Mouse (Mus musculus) kidney, embryonic 16.5 days (tissue): ENCODE measurements at regions not wholly inside any gene's neighbourhood (a gene's known extent, or its start where the extent isn't known, plus 50 kb on each side); places are given as distances from the start of the nearest gene placed in this dataset.
A peak's percentile ranks its signal among the peaks of the same experiment; 100 is the strongest.

ENCODE experiments used
- ATAC-seq: fragments of 200-750 bp; cut with Nextera tagmentation; 2 replicates; pipeline ENCODE4 v1.8.0; 2017; ENCODE audit warnings: moderate TSS enrichment; ENCODE audit not compliant: low FRiP score, low TSS enrichment
- H3K27ac ChIP-seq: fragments of 300-500 bp; sonication (generic); 2 replicates; pipeline ENCODE4 v1.5.1; 2014; ENCODE audit warnings: low read length
- H3K27me3 ChIP-seq: fragments of 300-500 bp; sonication (generic); 2 replicates; pipeline ENCODE4 v1.6.1; 2014; ENCODE audit warnings: low read length, control low read depth, mixed read lengths; ENCODE audit not compliant: insufficient read depth
- H3K36me3 ChIP-seq: fragments of 300-500 bp; sonication (generic); 2 replicates; pipeline ENCODE4 v1.6.1; 2014; ENCODE audit warnings: low read length, control low read depth, mixed read lengths; ENCODE audit not compliant: insufficient read depth
- H3K4me1 ChIP-seq: fragments of 300-500 bp; sonication (generic); 2 replicates; pipeline ENCODE4 v1.6.1; 2014; ENCODE audit warnings: low read length, control low read depth, mixed read lengths; ENCODE audit not compliant: insufficient read depth
- H3K4me2 ChIP-seq: fragments of 300-500 bp; sonication (generic); replicated peaks from 2 replicates; pipeline ENCODE4 v1.6.1; 2014; ENCODE audit warnings: low read depth, low read length
- H3K4me3 ChIP-seq: fragments of 300-500 bp; sonication (generic); 2 replicates; pipeline ENCODE4 v1.5.1; 2014; ENCODE audit warnings: mild to moderate bottlenecking, low read length
- H3K9ac ChIP-seq: fragments of 300-500 bp; sonication (generic); replicated peaks from 2 replicates; pipeline ENCODE4 v1.6.1; 2014; ENCODE audit warnings: low read length
- H3K9me3 ChIP-seq: fragments of 300-500 bp; sonication (generic); 2 replicates; pipeline ENCODE4 v1.6.1; 2016; ENCODE audit warnings: low read length, control low read depth
- WGBS: fragments of 180-500 bp; shearing (Covaris S2); extraction: QIAGEN DNeasy Blood & Tissue Kit; methylation state at CpG from one replicate; pipeline ENCODE4 v1.1.7; 2014; 5-methylcytosine and 5-hydroxymethylcytosine counted together

DNA sequence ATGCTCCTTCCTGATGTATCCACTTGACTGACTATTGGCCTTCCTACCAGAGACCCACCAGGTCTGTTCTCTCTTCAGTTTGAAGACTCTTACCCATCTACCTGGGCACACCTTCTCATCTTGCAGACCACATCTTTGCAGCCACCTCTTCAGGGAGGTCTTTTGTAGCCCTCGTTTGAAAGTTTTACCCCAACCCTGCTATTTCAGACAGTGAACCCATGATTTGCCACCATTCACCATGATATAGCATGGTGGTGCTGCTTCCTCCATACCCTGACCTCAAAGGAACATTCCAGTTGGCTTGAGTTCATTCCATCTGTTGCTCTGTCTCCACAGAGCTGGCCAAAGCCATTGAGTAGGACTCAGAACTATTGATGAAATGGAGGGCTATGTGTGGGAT lies 605.5 kb downstream of the Zfp706 start:
- Histone ChIP-seq H3K4me1 (peaks cover 19% of the 10 kb centered on the region), H3K36me3 (no peaks in the 10 kb centered on the region), H3K4me2 (no peak overlapping the region), H3K9ac (no peak overlapping the region), H3K9me3 (no peaks in the 10 kb centered on the region), H3K4me3 (no peak overlapping the region), H3K27ac (no peak overlapping the region), H3K27me3 (no peaks in the 10 kb centered on the region)
- ATAC-seq: no peak
- 94% methylated on average over 1 of the region's 1 CpGs for whole genome bisulfite sequencing

DNA sequence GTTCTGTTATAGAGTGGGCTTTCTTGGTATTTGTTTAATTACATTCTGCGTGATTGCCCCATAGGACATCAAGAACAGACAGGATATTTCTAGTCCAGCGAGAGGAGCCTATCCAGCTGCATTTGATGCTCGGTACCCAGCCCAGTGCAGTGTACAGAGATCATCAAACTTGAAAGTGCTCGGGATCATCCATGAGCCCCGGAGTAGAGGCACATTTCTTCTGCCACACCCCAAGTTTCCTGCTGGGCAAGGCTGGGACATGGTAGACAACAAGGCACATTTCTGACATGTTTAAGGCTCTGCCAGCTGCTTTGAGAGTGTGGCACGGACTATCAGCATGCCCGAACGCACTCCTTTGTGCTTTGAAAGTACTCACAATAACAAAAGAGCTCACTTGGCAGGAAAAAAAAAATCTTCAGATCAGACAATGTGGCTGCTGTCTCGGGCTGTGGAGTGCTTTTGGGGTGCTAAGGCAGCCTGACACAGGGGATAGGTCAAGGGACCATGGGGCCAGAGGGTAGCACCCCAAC lies 607.2 kb downstream of the Zfp706 start:
- no peak overlapping the region for H3K4me3 ChIP-seq
- no peaks in the 10 kb centered on the region for H3K27me3 ChIP-seq
- no peak overlapping the region for H3K27ac ChIP-seq
- H3K9ac ChIP-seq: no peak overlapping the region
- no peak for ATAC-seq
- H3K4me2 ChIP-seq: no peak overlapping the region
- peaks cover 19% of the 10 kb centered on the region for H3K4me1 ChIP-seq
- H3K36me3 ChIP-seq: no peaks in the 10 kb centered on the region
- WGBS: 68% methylated on average over 9 of the region's 9 CpGs
- no peaks in the 10 kb centered on the region for H3K9me3 ChIP-seq

DNA sequence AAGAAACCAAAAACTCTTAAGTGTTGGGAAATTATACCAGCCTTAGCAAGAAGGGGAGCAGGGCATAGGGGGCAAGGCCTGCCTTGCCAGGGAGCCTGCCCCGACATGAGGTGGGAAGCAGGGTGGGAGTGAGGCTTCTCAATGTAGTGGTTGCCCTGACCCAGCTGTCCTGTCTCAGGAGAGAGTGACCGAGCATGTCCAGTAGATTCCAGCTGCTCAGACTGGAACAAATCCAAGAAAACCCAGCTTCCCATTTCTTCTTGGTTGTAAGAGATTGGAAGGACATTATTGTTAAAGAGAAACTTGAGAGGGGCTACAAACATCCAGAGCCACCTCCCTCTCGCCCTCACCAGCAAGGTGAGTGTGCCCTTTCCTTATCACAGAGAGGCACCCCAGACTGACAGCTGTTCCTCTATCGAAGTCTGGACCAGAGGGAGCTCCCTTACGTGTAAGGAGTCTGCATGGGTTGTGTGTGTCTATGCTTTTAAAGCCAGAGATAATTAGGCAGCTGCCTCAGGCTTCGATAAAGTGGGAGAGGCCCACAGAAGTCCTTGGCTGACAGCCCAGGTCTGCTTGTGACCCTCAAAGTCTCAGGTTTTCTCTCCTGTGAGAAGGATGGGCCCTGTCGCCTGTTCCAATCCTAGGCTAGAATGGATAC lies 608.1 kb downstream of the Zfp706 start:
- Histone ChIP-seq H3K4me3 (no peak overlapping the region), H3K9ac (no peak overlapping the region), H3K36me3 (no peaks in the 10 kb centered on the region), H3K4me2 (no peak overlapping the region), H3K9me3 (no peaks in the 10 kb centered on the region), H3K27me3 (no peaks in the 10 kb centered on the region), H3K4me1 (peaks cover 19% of the 10 kb centered on the region), H3K27ac (peak overlapping the region; percentile 75)
- WGBS: 20% methylated on average over 7 of the region's 7 CpGs
- ATAC-seq: peak; percentile 79; the same call in 1 of the 2 replicates

DNA sequence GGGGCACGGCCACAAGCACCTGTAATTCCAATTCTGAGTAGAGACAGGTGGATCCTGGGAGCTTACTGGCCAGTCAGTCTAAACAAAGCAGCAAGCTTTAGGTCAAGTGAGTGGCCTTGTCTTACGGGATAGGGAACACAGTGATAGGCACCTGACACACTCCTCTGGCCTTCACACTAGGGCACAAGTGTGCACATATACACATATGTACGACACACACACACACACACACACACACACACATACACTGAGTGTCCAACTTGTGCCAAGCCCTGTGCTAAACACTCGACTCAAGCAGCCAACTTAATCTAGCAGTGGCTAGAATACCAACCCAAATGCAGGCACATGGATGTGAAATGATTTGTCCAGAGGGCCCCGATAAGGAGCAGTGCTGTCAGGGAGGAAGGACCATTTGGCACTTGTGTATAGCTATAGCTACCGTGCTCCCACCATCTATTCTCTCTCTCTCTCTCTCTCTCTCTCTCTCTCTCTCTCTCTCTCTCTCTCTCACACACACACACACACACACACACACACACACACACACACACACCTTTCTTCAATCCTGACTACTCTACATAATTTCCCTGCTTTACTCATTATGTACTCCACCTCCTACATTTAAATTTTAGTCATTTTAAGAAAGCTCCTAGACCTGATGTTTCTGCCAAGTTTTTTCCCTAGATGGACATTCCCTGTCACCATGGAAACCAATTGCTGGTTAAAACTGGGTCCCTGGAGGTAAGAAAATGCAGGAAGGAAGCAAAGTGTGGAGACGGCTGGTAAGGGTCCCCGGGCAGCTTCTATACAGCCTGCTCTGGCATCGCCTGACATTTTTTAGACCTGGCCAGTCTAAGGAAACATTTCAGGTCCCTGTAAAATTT lies 609.2 kb downstream of the Zfp706 start:
- Histone ChIP-seq H3K27me3 (no peaks in the 10 kb centered on the region), H3K36me3 (no peaks in the 10 kb centered on the region), H3K4me1 (peaks cover 19% of the 10 kb centered on the region), H3K9me3 (no peaks in the 10 kb centered on the region), H3K27ac (no peak overlapping the region), H3K4me3 (no peak overlapping the region), H3K9ac (no peak overlapping the region), H3K4me2 (no peak overlapping the region)
- 61% methylated on average over 9 of the region's 9 CpGs for WGBS
- ATAC-seq: no peak

DNA sequence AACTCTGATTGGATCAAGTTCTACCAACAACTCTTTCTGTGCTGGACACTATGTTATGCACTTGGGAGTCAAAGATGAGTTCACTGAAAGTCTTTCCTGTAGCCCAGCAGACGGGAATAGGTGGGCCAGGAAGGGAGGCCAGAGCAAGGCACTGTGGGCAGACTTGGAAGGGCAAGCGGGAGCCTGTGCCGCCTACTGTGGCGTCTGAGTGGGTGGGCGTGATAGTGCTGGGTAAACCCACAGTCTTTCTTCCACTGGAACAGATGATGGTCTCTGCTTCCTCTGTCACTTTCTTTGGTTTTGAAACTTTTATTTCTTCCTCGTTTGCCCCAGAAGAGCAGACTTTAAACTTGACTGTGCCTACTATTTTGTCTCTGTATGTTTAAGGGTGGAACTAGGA lies 610.8 kb downstream of the Zfp706 start:
- Histone ChIP-seq H3K9ac (no peak overlapping the region), H3K27ac (no peak overlapping the region), H3K9me3 (no peaks in the 10 kb centered on the region), H3K4me1 (peaks cover 19% of the 10 kb centered on the region), H3K4me2 (no peak overlapping the region), H3K36me3 (no peaks in the 10 kb centered on the region), H3K4me3 (no peak overlapping the region), H3K27me3 (no peaks in the 10 kb centered on the region)
- 87% methylated on average over 6 of the region's 6 CpGs for WGBS
- no peak for ATAC-seq

DNA sequence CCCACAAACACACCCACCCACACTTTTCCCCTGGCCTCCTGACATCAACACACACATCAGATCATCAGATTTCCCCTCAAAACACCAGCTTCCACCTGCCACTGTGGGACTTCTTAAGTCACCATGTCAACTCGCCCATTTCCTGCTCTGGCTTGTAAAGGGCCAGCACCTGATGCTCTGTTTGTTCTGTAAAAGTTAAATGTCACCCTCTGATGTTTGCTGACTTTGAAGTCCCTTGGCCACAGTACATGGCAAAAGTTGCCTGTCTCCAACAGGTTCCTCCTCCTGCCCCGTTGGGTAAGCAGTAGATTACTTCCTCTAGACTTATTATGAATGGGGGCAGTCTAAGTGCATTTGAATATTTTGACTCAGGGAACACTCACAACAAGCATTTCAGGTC lies 611.3 kb downstream of the Zfp706 start:
- WGBS: 62% methylated on average over 2 of the region's 2 CpGs

DNA sequence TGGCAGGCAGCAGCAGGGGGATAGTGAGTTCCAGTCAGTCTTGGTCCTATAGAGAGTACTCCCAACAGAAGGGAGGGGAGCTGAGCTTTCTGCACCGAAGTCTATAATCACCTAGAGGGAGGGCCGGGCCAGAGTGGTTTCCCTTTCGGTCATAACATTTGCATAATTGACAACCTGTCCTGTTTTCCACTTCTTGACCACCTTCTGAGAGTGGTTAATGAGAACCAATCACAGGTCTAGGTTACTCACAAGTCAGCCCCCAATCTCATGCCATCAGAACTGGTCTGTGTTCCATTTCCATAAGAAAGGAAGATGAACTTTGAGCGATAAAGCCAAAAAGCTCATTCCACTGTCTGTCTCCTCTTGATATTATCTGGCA lies 611.9 kb downstream of the Zfp706 start:
- 41% methylated on average over 4 of the region's 4 CpGs for WGBS
- H3K27me3 ChIP-seq: no peaks in the 10 kb centered on the region
- no peak for ATAC-seq

More for the DNA sequence above, 611.3 kb downstream of the Zfp706 start:
- Histone ChIP-seq H3K9ac (no peak overlapping the region), H3K36me3 (no peaks in the 10 kb centered on the region), H3K27ac (no peak overlapping the region), H3K4me3 (no peak overlapping the region), H3K9me3 (no peaks in the 10 kb centered on the region), H3K4me2 (no peak overlapping the region), H3K4me1 (peaks cover 19% of the 10 kb centered on the region), H3K27me3 (no peaks in the 10 kb centered on the region)
- no peak for ATAC-seq

DNA sequence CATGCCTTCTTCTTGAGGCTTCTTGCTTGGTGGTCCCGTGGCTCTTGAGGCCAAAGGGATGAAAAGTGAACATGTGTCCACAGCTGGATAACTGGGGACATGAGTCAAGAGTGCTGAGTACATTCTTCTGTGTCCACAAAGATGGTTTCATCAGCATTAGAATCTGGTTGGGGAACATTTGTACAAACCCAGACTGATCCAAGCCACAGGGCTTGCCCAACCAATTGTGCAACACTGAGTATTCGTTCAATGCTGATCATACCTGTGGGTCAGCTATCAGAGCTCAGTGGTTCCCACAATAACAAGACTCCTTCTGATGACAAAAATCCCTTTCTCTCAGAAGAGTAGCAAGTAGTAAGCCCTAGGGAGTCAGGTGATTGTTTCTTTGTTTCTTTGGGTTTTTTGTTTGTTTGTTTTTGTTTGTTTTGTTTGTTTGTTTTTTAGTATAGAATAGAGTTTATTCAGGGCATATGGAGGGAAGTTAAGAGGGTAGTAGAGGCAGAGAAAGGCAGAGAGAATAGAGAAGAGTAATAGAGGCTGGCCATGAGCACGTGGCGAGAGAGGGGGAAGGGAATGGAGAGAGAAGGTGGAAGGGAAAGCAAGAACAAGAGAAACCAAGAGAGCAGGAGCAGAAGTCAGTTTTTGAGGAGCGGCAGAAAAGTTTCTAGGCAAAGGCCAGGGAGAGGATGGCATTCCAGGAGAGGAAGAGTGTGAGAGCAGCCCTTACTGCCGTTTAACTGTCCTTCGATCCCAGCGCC lies 612.5 kb downstream of the Zfp706 start:
- Histone ChIP-seq H3K27ac (no peak overlapping the region), H3K9ac (no peak overlapping the region), H3K4me3 (no peak overlapping the region), H3K36me3 (no peaks in the 10 kb centered on the region), H3K27me3 (no peaks in the 10 kb centered on the region), H3K4me1 (peaks cover 13% of the 10 kb centered on the region), H3K9me3 (no peaks in the 10 kb centered on the region), H3K4me2 (no peak overlapping the region)
- 72% methylated on average over 8 of the region's 8 CpGs for WGBS
- ATAC-seq: no peak

More for the DNA sequence above, 611.9 kb downstream of the Zfp706 start:
- H3K4me3 ChIP-seq: no peak overlapping the region
- no peaks in the 10 kb centered on the region for H3K36me3 ChIP-seq
- H3K4me1 ChIP-seq: peaks cover 18% of the 10 kb centered on the region
- no peak overlapping the region for H3K9ac ChIP-seq
- no peaks in the 10 kb centered on the region for H3K9me3 ChIP-seq
- no peak overlapping the region for H3K27ac ChIP-seq
- H3K4me2 ChIP-seq: no peak overlapping the region

DNA sequence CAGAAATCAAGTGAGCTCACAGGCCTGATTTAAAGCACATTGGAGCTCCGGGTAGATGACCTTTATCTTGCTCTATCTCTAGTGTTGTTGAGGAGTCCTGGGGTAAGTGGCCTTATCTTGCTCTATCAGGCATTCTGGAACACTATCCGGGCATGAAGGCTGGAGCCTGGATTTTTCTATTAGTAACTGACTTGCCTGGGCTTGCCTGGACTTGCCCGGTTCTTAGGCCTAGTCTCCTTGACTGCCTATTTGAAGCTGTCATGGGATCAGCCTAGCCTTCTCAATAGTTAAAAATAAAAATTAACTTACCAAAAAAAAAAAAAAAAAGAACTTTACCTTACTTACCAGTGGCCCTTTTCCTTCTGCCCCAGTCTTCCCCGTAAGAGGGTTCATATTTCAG lies 617.8 kb downstream of the Zfp706 start:
- Histone ChIP-seq H3K27me3 (no peaks in the 10 kb centered on the region), H3K9ac (no peak overlapping the region), H3K9me3 (no peaks in the 10 kb centered on the region), H3K4me1 (no peaks in the 10 kb centered on the region), H3K27ac (no peak overlapping the region), H3K36me3 (no peaks in the 10 kb centered on the region), H3K4me3 (no peak overlapping the region), H3K4me2 (no peak overlapping the region)
- 48% methylated on average over 4 of the region's 4 CpGs for WGBS
- no peak for ATAC-seq
